Mouse (Mus musculus) myocyte (in vitro differentiated cells): ENCODE results near the gene Vps54.
"Not testable (repeated sequence)": the region's sequence is repeated elsewhere in the genome, so short reads cannot be mapped to it uniquely, and the experiment has no call there.

Experiments
- E2F4 ChIP-seq: IDR thresholded peaks from one replicate; pipeline ENCODE4 v1.6.1; 2011; ENCODE audit warnings: mild to moderate bottlenecking, control low read depth, moderate library complexity; ENCODE audit not compliant: insufficient read depth
- MAX ChIP-seq: IDR thresholded peaks from one replicate; pipeline ENCODE4 v1.6.1; 2011; ENCODE audit warnings: low read depth, mild to moderate bottlenecking, control low read depth
- POLR2A ChIP-seq: IDR thresholded peaks from one replicate; pipeline ENCODE4 v1.6.1; 2011; ENCODE audit warnings: low read depth, mild to moderate bottlenecking, control low read depth, moderate library complexity; ENCODE audit not compliant: insufficient read length
- REST ChIP-seq: IDR thresholded peaks from one replicate; pipeline ENCODE4 v1.6.1; 2011; ENCODE audit warnings: mild to moderate bottlenecking, control low read depth, moderate library complexity; ENCODE audit not compliant: insufficient read depth, insufficient read length
- TCF3 ChIP-seq: IDR thresholded peaks from one replicate; pipeline ENCODE4 v1.6.1; 2011; ENCODE audit warnings: low read depth, control low read depth; ENCODE audit not compliant: insufficient read length
- USF1 ChIP-seq: IDR thresholded peaks from one replicate; pipeline ENCODE4 v1.6.1; 2011; ENCODE audit warnings: low read depth, mild to moderate bottlenecking, control low read depth, moderate library complexity

GRCm38 (mm10) chr11:21209701-21210100 is 29.4 kb upstream of the Vps54 start:
- not testable (repeated sequence) for TF ChIP-seq TCF3, REST, POLR2A, E2F4, MAX, USF1
